Mouse (Mus musculus): ENCODE results near the gene Hist1h2bp.

Hist1h2bp gene

DNA sequence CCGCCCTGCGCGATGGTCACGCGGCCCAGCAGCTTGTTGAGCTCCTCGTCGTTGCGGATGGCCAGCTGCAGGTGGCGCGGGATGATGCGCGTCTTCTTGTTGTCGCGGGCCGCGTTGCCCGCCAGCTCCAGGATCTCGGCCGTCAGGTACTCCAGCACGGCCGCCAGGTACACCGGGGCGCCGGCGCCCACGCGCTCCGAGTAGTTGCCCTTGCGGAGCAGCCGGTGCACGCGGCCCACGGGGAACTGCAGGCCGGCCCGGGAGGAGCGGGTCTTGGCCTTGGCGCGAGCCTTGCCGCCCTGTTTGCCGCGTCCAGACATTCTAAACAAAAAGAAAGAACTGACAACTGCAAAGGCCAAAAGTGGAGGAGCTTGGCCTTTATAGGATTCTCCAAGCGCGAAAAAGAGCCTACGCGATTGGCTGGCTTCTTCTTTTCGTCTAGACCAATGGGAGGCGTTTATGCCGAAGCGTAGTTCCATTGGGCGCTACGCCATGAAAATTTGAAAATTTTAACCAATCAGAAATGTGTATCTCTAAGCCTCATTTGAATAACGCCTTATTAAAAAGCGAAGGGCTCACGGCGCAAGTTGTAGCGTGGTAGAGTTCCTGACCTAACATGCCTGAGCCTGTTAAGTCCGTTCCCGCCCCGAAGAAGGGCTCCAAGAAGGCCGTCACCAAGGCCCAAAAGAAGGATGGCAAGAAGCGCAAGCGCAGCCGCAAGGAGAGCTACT is at the start of gene Hist1h2bp, which contains the start of gene Hist1h2an:
TSS of gene Hist1h2bp (plus strand) at position 563 of the 731 bp plus-strand sequence.
TSS of gene Hist1h2an (minus strand) at position 320 of the 731 bp plus-strand sequence.
- DNase-seq (ENCODE audit: low read depth, low spot score), result peak; percentile 99

DNA sequence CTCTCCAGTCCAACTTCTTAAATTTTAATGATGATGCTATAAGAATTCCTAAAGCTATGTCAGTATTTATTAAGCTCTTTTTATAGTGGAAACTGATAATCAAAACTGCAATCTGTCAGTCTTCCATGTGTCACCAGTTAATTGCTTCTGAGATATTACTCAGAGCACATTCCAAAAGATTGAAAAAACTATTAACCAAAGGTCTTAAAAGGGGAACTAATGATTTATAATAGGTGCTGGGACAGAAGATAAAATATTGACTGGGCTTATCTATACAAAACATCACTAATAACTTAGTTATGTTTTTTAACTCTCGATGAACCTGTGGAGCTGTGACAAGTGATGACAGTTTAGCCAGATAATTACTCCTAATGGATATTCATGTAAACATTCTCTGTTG is 42.3 kb upstream of the Hist1h2bp start:
- no peak for DNase-seq (ENCODE audit: low read depth, low spot score)

DNA sequence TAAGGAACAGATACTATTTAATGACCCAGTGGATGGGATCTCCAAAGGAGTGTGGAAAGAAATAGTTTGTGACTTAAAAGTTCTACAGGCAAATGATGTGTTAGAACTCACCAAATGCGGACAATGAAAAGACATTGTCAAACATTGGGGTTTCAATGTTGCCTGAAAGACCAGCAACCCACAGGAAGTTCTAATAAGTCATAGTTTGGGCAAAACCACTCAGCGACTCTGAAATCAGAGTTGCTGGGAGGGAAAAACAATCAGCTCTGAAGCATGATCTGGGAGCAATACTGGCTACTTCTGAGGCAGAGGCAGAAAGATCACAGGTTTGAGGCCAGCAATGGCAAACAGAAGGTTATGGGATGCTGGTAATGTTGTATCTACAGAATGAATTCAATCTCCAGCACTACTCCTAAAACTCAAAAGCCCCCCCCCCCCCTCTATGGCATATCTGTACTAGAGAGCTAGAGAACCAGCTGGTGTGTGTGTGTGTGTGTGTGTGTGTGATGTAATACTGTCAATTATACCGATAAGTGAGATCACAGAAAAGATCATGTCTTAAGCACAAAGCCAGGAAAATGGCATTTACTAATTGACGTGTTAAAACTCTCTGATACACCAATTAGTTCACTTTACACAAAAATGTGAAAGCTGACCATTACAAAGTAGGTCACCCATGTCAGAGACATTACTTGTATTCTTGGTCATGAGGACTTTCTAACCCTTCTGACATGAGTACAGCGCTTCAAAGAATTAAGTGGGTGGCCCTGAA is 37.7 kb upstream of the Hist1h2bp start:
- peak; percentile 65 for DNase-seq (ENCODE audit: low read depth, low spot score)

DNA sequence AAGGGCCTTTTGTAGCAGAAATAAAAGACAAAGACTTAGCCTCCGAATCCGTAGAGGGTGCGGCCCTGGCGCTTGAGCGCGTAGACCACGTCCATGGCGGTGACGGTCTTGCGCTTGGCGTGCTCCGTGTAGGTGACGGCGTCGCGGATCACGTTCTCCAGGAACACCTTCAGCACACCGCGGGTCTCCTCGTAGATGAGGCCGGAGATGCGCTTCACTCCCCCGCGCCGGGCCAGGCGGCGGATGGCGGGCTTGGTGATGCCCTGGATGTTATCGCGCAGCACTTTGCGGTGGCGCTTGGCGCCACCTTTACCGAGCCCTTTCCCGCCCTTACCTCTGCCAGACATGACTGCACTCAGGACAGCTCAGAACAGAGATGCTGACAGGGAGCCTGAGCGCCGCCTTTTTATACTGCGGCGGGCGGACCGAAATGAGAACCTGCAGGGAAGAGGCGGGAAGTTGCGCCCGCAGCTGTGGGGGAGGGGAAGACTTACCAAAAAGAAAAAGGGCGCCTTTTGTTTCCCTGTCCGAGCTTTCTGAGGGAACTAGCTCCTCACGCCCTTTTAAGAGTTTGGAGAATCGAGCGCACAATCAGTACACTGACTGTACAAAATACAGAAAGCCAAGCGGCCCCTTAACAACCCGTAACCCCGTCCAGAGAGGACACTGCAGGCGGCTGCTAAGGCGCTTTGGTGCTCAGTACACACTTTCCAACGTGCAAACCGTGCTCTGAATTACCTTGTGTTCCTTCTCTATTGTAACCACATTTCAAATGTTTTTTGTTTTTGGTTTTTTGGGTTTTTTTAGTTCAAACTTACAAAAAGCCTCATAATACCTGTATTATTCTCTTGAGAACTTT is 36.9 kb upstream of the Hist1h2bp start, which contains the start of gene Hist1h4k:
TSS of gene Hist1h4k (minus strand) at position 347 of the 859 bp plus-strand sequence.
- DNase-seq (ENCODE audit: low read depth, low spot score), result peak; percentile 94

DNA sequence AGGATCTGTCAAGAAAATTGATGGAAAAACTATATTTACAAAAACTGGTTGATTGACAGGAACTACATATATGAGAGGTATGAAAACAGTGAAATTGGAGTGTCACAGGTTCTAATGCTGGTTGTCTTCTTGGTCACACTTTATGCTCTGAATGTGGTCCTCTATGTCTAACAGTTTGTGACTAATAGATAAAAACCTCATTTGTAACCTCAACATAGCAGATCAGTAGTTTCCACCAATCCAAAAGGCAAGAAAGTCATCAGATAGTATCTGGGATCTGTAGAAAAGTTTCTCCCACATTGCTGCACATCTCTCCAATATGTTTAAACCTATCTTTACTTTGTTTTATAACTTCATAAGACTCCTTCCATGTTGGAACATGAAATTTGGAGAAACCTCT is 35.8 kb upstream of the Hist1h2bp start:
- DNase-seq (ENCODE audit: low read depth, low spot score), result no peak

DNA sequence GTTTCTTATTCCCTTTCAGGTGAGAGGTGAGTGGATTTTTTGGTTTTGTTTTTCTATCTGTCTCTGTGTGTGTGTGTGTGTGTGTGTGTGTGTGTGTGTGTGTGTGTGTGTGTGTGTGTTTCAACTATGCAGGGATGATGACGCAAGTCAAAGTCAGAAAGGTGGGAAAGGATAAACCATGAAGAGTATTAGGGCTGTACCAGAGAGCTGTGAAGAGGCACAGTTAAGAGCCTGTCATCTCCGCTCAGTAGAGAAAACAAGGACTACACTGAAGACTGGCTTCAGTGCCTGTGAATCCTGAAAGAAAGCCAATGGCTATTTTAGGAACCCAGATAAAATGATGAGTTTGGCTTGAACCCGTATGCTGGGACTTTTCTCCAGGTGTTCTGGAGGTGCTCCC is 35.4 kb upstream of the Hist1h2bp start:
- DNase-seq (ENCODE audit: low read depth, low spot score), result no peak

DNA sequence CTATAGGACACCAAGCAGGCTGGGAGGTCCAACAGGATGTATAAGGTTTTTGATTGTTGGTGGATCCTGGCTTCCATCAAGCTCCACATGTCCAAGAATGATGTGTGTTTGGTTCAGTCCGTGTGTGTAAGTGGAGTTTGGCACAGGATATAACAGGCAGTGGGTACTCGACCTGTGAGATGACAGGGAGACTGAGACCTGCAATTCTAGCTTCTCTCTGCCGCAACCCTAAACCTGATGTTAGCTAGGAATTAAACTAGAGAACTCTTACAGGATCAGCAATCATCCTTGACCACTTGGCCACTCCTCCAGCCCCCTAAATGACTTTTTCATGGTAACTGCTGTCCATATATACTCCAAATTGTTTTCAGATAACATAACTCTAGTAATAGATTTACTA is 34.9 kb upstream of the Hist1h2bp start:
- peak; percentile 22 for DNase-seq (ENCODE audit: low read depth, low spot score)

DNA sequence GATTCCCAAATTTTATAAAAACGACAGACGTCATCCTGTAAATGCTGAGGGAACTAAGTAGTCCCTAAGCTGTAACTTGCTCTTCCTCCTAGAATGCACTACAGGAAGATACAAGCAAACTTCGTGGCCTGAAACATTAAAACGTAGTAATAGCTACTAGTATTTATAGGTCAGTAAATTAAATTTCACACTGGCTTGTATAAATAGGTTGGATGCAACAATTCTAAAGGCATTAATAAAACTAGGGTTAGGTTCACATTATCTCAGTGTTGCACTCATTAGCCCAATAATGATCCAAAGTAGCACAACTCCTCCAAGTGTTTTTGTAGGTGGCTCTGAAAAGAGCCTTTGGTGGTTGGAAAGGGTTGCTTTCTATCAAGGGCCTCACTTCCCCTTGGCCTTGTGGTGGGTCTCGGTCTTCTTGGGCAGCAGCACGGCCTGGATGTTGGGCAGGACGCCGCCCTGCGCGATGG is 34.2 kb upstream of the Hist1h2bp start:
- peak; percentile 58 for DNase-seq (ENCODE audit: low read depth, low spot score)

DNA sequence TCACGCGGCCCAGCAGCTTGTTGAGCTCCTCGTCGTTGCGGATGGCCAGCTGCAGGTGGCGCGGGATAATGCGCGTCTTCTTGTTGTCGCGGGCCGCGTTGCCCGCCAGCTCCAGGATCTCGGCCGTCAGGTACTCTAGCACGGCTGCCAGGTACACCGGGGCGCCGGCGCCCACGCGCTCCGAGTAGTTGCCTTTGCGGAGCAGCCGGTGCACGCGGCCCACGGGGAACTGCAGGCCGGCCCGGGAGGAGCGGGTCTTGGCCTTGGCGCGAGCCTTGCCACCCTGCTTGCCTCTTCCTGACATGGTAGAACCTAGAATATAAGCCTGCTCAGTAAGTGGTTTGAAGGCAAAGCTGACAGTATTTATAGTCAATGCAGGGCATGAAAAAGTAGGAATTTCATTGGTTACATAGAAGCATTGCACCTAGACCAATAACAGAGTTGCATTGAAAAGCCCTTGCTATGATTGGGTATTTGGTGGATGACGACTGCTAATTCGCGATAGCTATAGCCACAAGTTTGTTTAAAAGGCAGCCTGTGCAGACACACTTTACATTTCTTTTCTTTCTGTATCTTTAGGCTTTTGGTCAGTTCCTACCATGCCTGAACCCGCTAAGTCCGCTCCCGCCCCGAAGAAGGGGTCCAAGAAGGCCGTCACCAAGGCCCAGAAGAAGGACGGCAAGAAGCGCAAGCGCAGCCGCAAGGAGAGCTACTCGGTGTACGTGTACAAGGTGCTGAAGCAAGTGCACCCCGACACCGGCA is 33.6 kb upstream of the Hist1h2bp start, which contains the start of the genes Hist1h2ak and Hist1h2bn:
TSS of gene Hist1h2ak (minus strand) at position 304 of the 762 bp plus-strand sequence.
TSS of gene Hist1h2bn (plus strand) at position 600 of the 762 bp plus-strand sequence.
- DNase-seq (ENCODE audit: low read depth, low spot score), result peak; percentile 99

DNA sequence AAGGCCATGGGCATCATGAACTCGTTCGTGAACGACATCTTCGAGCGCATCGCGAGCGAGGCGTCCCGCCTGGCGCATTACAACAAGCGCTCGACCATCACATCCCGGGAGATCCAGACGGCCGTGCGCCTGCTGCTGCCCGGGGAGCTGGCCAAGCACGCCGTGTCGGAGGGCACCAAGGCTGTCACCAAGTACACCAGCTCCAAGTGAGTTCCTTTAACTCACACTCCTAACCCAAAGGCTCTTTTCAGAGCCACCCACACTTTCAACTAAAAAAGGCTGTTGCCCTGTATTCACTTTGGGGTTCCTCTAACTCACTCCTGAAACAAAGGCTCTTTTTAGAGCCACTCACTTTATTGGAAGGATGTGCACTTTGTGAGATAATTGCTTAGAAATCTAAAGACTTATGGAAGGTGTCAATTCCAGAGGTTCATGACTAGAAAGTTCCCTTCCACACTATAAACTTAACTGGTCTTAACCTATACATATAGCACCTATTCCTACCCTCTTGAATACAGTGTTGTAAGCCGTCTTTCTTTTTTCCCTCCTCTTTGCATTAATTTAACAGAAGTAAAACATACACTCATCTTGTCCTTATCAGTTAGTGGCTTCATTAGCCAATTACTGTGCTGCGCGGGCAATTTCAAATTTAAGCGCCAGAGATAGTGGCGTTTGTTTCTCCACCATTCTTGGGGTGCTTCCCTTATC is 32.8 kb upstream of the Hist1h2bp start:
- peak; percentile 62 for DNase-seq (ENCODE audit: low read depth, low spot score)

DNA sequence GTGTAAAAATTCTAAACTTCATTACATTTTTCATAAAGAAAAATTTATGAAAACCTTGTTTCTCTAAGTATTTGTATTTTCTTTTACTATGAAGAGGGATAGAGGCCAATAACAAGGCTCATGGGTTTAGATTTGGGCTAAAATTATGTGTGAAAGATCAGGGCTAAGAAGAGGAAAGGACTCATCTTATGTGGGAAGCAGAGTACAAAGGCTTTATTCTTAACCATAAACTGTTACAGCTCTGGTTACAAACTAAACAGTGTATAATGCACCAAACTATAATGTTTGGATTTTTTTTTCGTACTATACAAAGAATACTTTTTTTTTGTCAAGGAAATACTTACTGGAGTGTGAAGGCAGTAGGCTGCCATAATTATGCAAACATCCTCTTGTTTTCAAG is 31.6 kb upstream of the Hist1h2bp start:
- no peak for DNase-seq (ENCODE audit: low read depth, low spot score)

DNA sequence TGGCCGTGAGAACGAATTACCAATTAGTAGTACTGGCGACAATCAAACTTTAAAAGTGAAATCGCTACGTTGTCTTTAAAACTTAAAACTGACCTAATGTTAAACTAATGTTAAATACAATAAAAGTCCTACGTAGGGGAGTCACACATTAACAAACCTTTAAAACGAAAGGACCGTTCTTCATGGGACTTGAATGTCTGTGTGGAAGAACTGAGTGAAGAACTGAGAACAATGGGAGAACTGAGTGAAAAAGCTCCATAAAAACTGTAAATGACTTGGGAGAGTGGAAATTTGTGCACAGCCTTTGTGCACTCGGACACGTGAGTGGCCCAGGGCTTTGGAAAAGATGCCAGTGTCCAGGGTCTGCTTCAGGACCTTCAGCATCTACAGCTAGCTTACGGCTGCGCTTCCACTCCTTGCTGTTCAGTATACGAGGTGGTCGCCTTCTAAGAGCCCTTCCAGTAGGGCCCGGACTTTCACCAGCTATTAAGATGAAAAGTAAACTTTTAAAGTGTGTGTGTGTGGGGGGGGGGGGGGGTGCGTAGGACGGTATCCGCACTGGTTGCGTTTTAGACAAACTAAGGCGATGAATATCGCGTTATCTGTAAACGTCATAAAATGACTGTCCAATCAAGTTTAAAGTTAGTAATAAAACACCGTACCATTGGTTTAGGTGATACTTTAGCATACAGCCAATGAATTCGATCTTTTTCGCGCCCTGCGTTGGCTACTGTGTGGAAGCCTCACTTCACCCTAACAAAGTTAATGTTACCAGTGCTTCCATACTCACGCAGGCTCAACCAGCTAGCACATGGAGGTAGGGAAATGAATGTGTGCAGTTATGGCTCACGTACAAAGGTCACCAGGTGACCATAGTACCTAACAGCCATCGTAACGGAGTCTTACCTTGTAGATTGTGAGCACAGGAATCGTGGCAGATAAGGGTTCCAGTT is 8.2 kb upstream of the Hist1h2bp start:
- peak; percentile 94 for DNase-seq (ENCODE audit: low read depth, low spot score)

DNA sequence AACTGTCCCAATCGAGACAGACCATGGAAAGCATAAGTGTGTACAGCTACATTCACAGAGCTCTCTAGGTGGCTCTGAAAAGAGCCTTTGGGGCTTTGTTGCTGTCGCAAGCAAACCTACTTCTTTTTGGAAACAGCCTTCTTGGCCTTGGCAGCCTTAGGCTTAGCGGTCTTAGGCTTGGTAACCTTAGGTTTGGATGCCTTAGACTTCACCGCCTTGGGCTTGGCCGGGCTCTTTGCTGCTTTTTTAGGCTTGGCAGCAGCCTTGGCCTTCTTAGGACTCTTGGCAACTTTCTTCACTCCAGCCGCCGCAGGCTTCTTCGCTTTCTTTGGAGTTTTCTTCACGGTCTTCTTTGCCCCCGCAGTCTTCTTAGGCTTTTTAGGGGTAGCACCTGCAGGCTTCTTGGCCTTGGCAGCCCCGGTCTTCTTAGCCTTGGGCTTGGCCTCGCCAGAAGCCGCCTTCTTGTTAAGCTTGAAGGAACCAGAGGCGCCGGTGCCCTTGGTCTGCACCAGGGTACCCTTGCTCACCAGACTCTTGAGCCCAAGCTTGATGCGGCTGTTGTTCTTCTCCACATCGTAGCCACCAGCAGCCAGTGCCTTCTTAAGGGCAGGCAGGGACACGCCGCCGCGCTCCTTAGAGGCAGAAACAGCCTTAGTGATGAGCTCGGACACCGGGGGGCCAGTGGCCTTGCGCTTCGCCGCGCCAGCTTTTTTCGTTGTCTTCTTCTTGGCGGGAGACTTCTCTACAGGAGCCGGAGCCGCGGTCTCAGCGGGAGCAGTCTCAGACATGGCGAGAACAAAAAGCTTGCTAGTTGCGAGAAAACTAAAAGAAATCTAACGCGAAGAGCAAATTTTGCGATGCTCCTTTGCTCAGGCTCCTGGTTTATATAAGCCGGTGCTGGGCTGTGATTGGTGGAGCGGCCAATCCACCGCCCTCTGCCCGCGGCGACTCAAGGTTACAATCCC is 7.2 kb upstream of the Hist1h2bp start, which contains the start of gene Hist1h1b:
TSS of gene Hist1h1b (minus strand) at position 859 of the 965 bp plus-strand sequence.
- DNase-seq (ENCODE audit: low read depth, low spot score), result peak; percentile 87

DNA sequence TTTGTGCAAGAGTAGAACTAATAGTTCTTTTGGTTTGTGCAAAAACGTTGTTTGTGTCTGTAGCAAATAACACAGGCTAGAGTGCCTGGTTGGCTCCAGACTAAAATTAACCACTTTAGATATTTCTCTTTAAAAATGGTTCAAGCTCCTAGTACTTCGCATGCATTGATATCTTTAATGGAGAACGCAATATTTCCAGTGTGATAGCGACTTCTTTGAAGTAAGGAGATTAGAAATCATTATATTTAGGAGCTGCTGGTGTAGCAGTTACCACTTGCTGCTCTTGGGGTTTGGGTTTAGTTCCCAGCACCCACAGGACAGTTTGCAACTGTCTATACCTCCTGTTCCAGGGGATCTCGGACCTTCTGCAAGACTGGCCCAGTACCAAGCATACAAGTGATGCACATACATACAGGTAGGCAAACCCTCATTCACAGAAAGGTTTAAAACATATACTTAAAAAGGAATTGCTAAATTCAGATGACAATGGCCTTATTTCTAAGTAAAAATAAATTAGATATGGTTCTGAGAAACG is 6.2 kb upstream of the Hist1h2bp start:
- no peak for DNase-seq (ENCODE audit: low read depth, low spot score)

DNA sequence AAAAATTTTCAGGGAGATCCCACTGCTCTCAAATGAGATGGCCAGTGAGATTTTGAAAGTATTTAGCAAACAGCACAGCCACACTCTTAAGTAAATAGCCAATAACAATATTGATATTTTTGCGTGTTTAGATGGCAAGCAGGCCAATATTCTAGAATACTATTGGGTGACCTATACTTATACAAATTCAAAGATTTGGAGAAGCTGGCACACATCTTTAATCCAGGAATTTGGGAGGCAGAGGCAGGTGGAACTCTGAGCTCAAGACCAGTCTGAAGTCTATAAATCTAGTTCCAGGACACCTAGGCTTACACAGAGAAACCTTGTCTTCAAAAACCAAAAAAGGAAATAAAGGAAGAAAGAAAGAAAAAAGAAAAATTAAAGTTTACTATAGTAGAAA is 5.6 kb upstream of the Hist1h2bp start:
- no peak for DNase-seq (ENCODE audit: low read depth, low spot score)

DNA sequence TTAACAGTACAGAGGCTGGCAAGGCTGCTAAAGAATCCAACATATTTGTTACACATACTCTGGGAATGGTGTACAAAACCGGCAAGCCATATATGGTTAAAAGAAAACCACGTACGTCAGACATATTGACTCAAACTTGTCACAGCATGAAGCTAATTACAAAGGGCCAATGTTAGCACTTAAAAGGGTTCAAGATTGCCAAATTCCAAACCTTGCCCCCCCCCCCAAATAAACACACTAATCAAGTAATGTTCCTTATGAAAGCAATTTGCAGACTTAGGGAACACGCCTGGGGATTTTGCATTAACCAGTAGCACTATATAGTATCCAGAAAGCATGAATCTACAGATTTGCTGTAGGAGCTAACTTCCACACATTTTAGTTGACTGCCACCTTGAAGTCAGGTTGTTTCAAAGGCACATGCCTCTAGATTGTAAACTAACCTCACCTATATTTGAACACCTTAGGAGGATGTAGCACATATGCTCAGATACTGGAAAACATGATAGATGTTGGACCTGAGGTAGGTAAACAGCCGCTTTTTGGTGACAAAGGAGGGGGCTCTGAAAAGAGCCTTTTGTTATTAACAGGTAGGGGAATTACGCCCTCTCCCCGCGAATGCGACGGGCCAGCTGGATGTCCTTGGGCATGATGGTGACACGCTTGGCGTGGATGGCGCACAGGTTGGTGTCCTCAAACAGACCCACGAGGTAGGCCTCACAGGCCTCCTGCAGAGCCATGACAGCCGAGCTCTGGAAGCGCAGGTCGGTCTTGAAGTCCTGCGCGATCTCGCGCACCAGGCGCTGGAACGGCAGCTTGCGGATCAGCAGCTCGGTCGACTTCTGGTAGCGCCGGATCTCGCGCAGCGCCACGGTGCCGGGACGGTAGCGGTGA is 4.7 kb upstream of the Hist1h2bp start:
- DNase-seq (ENCODE audit: low read depth, low spot score), result peak; percentile 78
